Mouse (Mus musculus) thymus, postnatal 14 days (tissue): ENCODE data around the gene Skil.
A peak's percentile ranks its signal among the peaks of the same experiment; 100 is the strongest.

ENCODE experiments used
- DNase-seq: peaks from one replicate; pipeline ENCODE4 v3.0.0; 2021

Skil gene

DNA sequence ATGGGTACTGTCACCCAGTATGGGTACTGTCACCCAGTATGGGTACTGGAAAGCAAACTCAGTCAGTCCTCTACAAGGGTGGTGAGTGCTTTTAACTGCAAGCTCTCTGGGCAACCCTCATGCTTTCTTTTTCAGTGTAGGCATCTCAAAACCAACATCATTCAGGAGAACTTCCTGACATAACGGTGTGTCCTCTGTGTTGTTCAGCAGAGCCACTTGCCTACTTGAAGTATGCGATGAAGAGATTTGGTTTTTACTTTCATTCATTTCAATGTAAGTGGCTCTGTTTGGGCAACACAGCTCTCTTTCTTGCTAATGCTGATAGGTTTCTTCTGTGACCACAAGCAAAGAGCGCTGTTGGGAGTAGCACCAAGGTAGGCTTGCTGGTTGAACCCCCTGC, 9.9 kb upstream of the Skil start:
- DNase-seq: no peak

DNA sequence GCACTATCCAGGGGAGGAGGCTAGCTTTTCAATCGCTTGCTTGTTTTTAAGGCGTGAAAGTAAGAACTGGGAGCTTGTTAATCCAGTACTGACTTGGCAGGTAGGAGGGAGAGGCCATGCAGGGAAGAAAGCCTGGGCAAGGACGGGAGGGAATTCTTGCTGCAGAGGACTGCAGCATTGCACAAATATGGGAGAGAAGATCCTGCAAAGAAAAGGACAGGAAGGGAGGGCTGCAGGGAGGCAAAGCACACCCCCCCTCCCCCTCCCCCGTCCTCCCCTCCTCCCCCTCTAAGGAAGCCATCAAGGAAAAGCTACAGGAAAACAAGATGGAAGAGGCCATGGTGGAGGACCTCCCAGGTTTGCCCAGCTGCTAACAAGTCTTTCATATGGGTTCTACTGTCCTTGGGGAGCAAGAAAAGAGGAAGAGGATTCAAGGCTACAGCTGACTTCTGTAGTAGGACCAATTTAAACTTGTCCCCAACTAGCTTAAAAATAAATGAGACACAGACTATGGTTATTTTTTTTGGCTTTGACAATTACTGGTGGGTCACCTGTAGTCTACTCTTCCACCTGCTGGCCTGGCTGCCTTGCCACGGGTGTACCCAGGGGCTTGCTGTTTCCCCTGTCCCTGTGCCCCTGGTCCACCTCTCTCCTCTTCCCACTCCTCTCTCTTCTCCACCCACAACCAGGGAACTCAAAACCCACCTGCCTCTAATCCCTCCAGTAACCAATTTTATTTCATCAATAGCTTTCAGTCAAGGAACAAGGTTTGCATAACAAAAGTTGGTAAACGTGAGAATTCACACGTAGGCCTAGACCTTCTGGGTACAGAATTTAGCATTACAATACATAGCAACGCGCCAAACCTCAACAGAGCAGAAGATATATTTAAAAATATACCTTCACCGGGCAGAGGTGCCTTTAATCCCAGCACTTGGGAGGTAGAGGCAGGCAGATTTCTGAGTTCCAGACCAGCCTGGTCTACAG, 5.8 kb upstream of the Skil start:
- no peak for DNase-seq

DNA sequence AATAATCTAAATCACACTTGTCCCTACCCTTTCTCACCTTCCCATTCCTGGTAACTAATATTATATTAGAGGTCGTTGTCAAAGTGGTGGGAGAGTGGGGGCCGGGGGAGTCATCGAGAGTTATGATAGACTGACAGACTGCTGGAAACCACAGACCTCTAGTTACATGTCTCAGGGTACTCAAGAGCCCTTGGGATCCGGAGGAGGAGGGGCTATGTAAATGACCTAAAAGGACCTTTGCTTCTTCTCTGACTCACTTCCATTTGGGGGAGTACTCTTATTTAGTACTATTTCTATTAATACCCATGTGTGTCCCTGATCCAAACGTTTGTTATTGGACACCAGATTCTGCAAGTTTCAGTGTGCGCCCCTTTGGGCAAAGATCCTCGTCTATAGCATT, 4.9 kb upstream of the Skil start:
- no peak for DNase-seq

DNA sequence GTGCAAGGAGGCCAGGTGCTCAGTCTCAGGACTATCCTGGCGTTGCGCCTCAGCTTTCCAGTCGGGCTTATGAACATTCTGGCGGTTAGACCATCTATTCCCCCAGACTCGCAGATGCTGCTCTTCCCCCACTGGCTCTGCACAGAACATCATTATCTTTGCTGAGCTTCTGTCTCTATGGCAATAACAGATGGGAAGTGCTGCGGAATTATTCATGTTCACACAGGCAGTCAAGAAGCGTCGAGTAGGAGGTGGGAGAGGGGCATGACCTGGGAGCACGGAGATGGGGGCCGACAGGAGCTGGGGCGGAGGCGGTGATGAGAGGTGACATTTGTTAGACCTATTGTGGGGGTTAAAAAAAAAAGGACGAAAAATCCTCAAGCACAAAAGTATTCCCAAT, 1.7 kb upstream of the Skil start:
- DNase-seq: peak; percentile 59

DNA sequence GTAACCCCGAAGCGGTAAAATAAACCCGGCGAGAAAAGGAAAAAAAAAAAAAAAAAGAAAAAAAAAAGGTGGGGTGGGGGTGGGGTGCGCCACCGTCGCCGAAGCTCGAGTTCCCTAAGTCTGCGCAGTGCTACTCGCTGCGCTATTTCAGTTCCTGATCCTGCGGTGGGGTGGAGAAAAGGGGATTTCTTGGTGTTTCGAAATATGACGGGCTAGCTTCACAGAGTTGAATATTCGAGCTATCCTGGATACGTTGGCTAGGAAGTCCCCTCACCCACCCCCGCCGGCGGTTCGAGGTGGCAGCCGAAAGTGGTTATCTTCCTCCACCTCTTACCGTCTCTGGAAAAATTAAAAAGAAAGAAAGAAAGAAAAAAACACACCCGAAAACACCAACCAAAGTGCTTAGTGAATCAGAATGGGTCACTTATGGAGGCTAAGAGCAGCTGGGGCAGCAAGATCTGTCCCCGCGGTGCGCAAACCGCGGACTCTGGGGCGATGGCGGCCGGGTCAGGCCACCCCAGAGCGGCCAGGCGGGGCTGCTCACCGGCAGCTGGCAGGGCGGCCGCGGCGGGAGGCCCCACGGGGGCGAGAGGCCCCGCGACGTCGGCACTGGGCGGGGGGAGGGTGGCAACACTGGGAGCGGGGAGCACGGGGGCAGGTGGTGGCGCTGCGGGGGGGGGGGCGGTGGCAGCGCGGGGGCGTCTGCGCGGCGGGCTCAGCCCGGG, 1.1 kb upstream of the Skil start:
- DNase-seq: peak; percentile 78

DNA sequence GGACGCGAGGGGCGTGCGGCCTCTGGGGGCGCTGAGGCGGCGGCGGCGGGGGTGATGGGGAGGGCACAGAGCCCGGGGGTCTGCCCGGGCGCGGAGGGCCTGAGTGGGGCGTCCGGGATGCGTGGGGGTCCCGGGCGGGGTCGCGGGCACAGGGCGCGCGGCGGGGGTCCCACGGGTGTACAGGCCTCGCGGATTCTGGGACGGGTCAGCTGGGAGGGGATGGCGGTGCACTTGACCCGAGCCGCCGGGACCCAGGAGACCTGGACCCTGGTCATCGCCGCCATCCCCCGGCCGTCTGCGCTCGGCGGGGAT, 277 bp downstream of the Skil start:
- no peak for DNase-seq

DNA sequence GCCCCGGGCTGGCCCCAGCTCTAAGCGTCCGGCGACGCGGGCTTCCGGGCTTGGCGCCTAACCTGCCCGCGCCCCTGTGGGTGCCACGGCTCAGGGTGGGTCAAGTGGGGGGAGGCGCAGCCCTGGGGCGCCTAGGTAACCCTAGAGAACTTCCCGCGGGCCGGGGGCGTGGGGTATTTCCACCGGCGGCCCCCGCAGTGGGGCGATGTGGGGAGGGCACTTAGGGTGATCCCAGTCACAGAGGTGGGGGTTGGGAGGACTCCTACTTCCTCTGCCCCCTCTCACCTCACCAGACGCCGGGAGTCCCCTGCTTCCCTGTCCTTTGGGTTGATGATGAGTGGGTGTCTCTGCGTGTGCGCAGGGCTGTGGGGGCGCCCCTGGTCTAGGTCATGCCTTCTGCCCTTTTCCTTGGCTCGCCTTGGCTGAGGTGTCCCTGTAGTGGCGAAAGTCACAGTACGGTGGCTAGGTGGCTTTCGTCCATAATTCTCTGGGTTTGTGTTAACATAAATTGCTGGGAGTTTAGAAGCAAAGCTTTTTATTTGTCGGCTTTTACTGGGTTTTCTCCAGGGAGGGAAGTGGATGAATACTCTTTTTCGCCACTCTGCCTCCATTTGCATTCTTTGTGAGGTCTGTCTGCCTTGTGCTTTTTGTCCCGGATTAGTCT, 765 bp downstream of the Skil start:
- DNase-seq: peak; percentile 74

DNA sequence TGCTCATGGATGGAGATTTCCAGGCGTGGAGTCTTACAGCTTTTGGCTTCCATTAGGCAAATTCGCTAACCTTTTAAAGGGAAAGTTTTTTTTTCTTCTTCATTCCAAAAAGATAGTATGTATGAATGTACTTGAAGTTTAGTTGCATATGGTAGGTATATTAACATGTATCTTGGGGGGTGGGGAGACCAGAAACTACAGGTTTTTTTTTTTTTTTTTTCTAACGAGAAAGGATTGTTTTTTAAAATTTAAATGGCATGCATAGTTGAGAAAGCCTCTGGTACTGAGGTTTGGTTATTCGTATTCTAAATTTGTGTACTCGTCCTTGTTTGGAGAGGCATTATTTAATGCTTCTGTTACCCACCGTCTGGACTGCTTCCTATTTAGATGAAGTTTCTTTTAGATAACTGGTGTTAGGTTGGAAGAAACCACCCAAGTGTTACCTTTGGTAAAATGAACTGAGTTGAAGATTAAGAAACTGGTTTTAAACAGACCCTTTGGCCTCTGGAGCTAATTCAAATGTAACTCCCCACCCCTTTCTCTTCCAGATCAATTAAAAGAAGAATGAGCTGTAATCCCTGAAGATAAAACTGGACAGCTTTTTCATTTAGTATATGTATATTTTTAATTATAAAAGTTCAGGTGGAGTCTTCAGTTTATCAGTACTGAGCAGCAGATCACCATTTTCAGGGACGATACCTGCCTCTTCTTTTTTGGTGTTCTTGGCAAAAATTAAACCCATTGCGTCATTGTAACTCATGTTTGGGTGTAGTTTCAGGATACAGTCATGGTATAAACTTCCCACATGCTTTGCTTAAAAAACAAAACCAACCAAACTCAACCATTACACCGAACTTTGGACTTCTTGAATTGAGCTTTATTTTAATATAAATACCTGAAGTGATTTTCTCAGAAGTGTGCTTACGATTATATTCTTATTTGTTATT, 1.6 kb downstream of the Skil start:
- no peak for DNase-seq

DNA sequence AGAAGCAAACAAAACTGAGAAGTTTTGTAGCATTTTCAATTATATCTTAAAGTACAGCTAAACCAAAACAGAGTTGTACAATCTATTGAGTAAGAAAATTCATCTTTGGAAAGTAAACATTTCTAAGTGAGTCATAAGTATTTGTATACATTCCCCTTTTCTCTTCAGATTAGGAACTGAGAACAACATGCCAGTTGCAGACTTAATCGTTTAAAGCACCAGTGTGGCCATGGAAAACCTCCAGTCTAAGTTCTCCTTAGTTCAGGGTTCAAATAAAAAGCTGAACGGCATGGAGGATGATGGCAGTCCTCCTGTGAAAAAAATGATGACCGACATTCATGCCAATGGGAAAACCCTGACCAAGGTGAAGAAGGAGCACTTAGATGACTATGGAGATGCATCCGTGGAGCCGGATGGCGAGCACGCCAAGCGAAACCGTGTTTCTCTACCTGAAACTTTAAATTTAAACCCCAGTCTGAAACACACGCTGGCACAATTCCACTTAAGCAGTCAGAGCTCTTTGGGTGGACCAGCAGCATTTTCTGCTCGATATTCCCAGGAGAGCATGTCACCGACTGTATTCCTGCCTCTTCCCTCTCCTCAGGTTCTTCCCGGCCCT, 2.4 kb downstream of the Skil start:
- DNase-seq: no peak

DNA sequence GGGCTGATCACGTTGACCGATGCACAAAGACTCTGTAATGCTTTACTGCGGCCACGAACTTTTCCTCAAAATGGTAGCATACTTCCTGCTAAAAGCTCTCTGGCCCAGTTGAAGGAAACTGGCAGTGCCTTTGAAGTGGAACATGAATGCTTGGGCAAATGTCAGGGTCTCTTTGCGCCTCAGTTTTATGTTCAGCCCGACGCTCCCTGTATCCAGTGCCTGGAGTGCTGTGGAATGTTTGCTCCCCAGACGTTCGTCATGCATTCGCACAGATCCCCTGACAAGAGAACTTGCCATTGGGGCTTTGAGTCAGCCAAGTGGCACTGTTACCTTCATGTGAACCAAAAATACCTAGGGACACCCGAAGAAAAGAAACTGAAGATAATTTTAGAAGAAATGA, 3.1 kb downstream of the Skil start:
- DNase-seq: no peak

DNA sequence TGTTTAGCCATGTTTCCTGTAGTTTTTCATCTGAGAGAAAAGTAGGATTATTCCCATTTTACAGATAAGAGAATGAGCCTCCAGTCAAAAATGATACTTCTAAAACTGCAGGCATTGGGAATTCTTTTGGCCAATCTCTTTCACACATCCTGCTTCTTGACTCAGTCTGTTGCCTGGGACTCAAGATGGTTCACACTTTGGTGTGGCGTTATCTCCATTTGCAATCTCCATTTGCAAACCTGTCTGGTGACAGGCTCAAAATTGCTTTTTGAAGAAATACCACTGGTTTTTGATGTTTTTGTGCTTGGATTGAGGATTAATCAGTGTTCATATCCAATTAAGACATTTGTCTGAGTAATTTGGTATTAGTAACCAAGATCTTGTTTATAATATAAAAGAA, 3.7 kb downstream of the Skil start:
- DNase-seq: no peak

DNA sequence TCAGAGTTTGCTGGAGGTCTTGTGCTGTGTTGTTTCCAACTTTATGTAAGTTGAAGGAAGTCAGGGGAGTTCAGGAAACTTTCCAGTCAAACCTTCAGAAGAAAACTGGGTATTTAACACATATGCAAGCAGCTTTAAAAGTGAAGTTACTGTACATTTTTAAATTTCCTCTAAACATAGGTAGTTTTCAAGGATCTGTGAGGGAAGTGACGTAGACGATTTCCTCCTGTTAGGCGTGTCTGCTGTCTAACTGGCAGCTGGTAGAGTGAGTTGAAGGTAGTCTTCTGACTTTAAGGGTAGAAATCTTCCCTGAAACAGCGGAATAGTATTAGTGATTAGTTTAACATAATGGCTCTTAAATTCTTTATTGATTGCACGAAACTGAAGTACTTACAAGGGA, 5.2 kb downstream of the Skil start:
- DNase-seq: no peak

DNA sequence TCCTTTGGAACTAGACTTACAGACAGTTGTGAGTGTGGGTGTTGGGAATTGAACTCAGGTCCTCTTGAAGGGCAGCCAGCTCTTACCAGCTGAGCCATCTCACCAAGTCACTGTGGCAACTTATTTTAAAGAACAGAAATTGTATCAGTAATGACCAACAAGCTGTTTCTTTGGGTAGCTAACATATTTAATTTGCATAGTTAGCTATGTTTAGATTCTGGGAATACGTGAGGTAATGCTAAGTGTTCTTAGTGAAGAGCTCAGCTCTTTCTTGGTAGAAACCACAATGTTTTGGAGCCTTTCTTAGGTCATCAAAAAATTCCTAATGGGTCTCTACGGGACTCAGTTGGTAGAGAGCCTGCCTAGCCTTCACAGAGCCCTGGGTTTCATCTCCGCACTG, 5.9 kb downstream of the Skil start:
- no peak for DNase-seq

DNA sequence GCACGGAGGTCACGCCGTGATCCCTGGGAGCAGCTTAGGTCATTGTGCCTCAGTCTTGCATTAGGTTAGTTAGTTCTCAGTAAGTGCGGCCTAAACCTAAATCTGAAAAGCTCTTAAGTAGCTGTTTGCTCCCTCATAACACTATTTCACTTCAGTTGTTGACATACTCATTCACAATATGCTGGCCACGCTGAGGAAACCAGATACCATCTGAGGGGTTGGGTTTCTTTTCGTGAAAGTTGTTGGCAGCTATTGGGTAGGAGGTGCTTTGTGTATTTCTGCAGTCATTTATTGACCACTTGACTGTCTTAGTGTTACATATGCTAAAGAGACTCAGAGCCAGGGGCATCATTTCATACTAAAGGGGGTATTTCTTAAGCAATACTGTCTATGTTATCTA, 10.1 kb downstream of the Skil start:
- DNase-seq: no peak

DNA sequence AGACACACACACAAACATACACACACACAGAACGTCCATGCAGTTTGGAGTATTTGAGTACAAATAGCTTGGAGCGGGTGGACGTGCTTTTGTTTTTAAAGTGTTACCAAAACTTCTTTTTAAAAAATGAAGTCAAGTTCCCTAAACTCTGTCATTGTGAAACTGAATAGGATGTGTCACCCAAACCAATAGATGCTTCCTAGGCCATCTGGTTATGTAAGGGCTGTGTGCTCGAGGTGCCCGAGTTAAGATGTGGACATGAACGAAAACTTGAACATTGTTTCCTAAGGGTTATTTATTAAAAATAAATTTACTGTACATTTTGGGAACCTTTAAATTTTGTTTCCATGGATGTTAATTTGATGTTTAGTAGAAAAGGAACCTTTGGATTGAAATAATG, 11.7 kb downstream of the Skil start:
- no peak for DNase-seq

DNA sequence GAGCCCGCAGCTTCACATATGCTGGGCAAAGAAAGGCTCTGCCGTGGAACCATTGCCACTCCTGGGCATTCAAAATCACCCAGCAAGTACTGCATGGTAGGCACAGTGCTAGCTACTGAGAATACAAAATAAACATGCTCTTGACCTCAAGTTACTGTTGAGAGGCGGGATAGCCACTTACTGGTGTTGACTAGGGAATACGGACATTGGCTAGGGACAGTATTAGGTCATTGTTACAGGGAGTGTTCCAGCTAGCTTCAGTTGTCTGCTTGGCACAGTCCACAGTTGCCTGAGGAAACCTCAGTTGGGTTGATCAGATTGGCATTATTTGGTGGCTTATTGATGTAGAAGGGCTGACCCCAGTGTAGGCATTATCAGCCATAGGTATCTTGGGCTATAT, 12.8 kb downstream of the Skil start:
- no peak for DNase-seq

DNA sequence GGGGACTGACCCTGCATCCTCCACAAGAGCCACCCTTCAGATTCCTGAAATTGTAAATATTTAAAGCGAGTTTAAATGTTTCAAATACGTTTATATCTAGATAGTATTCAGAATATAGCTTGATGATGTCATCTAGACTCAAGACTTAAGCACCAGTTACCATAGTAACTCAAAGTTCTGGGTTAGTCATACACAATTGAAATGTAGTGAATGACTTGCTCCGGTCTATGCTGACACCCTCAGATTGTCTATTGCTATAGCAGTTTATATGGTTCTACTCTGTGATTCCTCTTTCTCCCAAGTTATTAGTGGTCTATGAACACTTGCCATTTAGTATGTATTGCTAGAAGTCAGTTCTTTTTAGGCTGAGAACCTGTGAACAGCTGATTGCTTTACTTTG, 14.2 kb downstream of the Skil start:
- no peak for DNase-seq

DNA sequence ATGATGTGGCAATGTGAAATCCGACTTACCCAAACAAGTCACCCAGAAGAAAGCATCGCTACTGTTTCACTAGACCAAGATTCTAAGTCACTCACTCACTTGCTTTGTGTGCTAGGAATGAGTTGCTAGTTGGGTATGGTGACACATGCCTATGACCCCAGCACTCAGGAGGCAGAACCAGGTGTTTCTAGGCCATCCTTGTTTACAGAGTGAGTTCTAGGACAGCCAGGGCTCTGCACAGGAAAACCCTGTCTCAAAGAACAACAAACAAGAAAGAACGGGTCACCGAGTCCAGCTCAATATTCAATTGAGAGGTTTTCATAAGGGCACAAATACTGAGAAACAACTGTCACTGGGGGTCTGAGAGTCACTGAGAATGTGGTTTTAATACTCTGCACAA, 28.2 kb downstream of the Skil start:
- DNase-seq: no peak

DNA sequence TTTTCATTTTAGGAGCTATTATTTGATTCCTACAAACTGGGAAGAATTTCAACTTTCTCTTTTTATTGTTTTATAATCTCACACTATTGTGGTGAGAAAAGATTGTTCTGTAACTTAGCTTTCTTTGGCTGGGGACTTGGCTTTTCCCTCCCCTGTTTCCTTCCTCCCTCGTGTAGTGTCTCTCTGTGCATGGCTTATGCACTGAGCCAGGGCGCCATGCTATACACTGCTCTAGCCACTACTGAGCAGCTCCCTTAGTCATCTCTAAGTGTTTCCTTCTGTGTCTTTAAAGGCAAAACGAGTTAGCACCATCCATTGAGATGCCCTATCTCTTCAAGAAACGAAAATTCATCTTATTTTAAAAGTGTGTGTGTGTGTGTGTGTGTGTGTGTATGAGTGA, 31.4 kb downstream of the Skil start:
- no peak for DNase-seq

DNA sequence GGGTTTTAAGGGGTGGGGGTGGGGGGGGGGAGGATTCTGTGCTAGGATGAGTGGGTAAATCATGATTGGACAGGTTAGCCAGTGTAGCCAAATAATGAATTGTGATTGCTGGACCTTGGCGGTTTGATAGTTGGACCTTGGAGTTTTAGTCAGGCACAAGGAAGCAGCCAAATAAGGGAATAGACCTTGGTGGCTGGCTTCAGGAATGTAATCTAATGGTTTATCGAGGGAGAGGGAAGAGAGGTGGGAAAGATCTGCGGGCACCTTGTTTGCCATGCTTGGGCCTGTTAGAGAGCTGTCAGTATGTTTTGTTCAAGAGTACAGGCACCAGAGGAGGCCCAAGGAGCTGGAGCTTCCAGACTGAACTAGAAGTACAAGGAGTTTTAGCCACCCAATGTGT, 32.0 kb downstream of the Skil start:
- DNase-seq: no peak

DNA sequence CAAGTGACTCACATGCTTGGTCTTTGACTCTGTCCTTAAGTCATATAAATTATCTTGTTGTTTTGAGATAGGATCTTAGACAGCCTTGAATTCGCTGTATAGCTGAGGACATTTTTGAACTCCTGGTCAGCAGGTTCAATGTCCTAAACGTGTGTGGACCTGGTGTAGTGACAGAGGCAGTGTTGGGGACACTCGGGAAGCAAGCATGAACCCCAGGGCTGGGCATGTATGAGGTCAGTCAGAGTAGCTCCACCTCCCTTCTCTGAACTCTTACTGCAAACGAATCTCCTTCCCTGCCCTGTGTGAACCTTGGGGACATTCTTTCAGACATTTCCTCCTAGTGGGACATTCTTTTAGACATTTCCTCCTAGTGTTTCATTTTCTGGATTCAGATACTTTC, 34.9 kb downstream of the Skil start:
- no peak for DNase-seq

DNA sequence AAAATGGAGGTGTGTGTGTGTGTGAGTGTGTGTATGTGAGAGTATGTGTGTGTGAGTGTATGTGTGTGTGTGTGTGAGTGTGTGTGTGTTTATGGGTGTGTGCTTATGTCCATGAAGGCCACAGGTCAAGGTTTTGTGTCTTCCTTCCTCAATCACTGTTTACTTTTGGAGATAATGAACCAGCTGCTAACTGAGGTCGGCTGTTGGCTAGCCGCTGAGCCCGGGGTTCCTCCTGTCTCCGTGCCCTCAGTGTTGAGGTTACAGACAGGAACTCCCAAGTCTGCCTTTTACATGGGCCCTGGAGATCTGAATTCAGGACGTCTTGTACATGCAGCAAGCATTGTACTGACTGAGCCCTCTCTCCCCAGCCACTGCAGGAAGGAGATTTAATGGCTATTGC, 38.8 kb downstream of the Skil start:
- no peak for DNase-seq
